Comparison of ENCODE assay signal across 8 mouse cellular contexts in genomic region chr9:111247682-111248246, GRCm38 (mm10). TPM values are rescaled to one million over a fixed set of nuclear protein-coding genes. Genes with fewer than 3 reads are reported as not detected.
A peak's percentile ranks its signal among the peaks of the same experiment; 100 is the strongest.
DNase-seq lines count a peak whose midpoint lies in the region; ATAC-seq and TF ChIP-seq lines count a peak whose summit lies in the region.

No protein-coding gene starts in this region.

- peak; percentile 52 for DNase-seq in ES-E14 (ENCODE audit: low read depth, low spot score)
- DNase-seq in lung, postnatal 10 days, result peak; percentile 54
- no peak for DNase-seq in spleen, postnatal 10 days (ENCODE audit: low spot score in 2 of 2)
- no peak for DNase-seq in forebrain, embryonic 10.5 days (ENCODE audit: extremely low spot score, low spot score)

- H3K9ac ChIP-seq in intestine, postnatal 0 days (ENCODE audit: low read depth, low read length), result no peak overlapping the region
- no peak overlapping the region for H3K9ac ChIP-seq in intestine, embryonic 15.5 days
- no peak overlapping the region for H3K9ac ChIP-seq in ES-E14 (ENCODE audit: insufficient read depth, low read depth, low read length, poor library complexity, severe bottlenecking)

- no peak overlapping the region for H3K27ac ChIP-seq in intestine, postnatal 0 days (ENCODE audit: low read depth, low read length)
- no peak overlapping the region for H3K27ac ChIP-seq in intestine, embryonic 15.5 days
- H3K27ac ChIP-seq in ES-E14 (ENCODE audit: insufficient read depth, low read depth, low read length, poor library complexity, severe bottlenecking), result no peak overlapping the region
- no peak overlapping the region for H3K27ac ChIP-seq in cortical plate, adult 2 months (ENCODE audit: insufficient read depth, low read length)
- H3K27ac ChIP-seq in forebrain, embryonic 10.5 days, result no peak overlapping the region

- in situ Hi-C loops in ES-E14 (cut with MboI; ENCODE audit: low sequenced_read_pairs in 2 of 2, unreplicated experiment in 2 of 2), result no loop called here

- no peaks in the 10 kb centered on the region for H3K27me3 ChIP-seq in intestine, postnatal 0 days (replicated peaks; ENCODE audit: control insufficient read depth, insufficient read depth, low read length)
- H3K27me3 ChIP-seq in intestine, embryonic 15.5 days (replicated peaks), result no peaks in the 10 kb centered on the region
- H3K27me3 ChIP-seq in forebrain, embryonic 10.5 days (ENCODE audit: poor library complexity, severe bottlenecking), result no peaks in the 10 kb centered on the region

- WGBS in intestine, postnatal 0 days, result 80% methylated on average over 3 of the region's 3 CpGs
- 84% methylated on average over 3 of the region's 3 CpGs for WGBS in intestine, embryonic 15.5 days
- 93% methylated on average over 3 of the region's 3 CpGs for WGBS in forebrain, embryonic 10.5 days

- peak; percentile 57 for TF ChIP-seq CTCF in intestine, postnatal 0 days (IDR thresholded peaks at IDR 0.05; ENCODE audit: low read depth)
- TF ChIP-seq CTCF in cortical plate, adult 2 months (IDR thresholded peaks at IDR 0.05; ENCODE audit: extremely low read depth, insufficient read depth, low read length), result peak; percentile 50

- H3K36me3 ChIP-seq in intestine, postnatal 0 days (ENCODE audit: control insufficient read depth, insufficient read depth), result peaks cover 80% of the 10 kb centered on the region
- peaks cover 28% of the 10 kb centered on the region for H3K36me3 ChIP-seq in intestine, embryonic 15.5 days
- H3K36me3 ChIP-seq in ES-E14 (ENCODE audit: control insufficient read depth, insufficient read depth, low read length, poor library complexity, severe bottlenecking), result peaks cover 25% of the 10 kb centered on the region
- peaks cover 85% of the 10 kb centered on the region for H3K36me3 ChIP-seq in forebrain, embryonic 10.5 days (replicated peaks)

- no peak for ATAC-seq in intestine, postnatal 0 days
- no peak for ATAC-seq in intestine, embryonic 15.5 days
- no peak for ATAC-seq in cerebellum, adult (ENCODE audit: insufficient number of reproducible peaks, low FRiP score, low TSS enrichment)

- H3K4me3 ChIP-seq in intestine, postnatal 0 days (ENCODE audit: low read depth, low read length), result no peak overlapping the region
- no peak overlapping the region for H3K4me3 ChIP-seq in intestine, embryonic 15.5 days (replicated peaks)
- H3K4me3 ChIP-seq in ES-E14 (ENCODE audit: insufficient read depth in 1 of 2, low read depth in 1 of 2, low read length in 2 of 2, poor library complexity in 1 of 2, severe bottlenecking in 1 of 2), result no peak overlapping the region
- no peak overlapping the region for H3K4me3 ChIP-seq in cortical plate, adult 2 months (ENCODE audit: insufficient read depth, low read length)
- no peak overlapping the region for H3K4me3 ChIP-seq in forebrain, embryonic 10.5 days

- TF ChIP-seq POLR2A in cortical plate, adult 2 months (IDR thresholded peaks at IDR 0.05; ENCODE audit: extremely low read depth, insufficient read depth, low read length), result no peak

- H3K9me3 ChIP-seq in intestine, postnatal 0 days (ENCODE audit: control insufficient read depth), result no peaks in the 10 kb centered on the region
- no peaks in the 10 kb centered on the region for H3K9me3 ChIP-seq in intestine, embryonic 15.5 days
- H3K9me3 ChIP-seq in ES-E14 (ENCODE audit: control insufficient read depth, insufficient read depth, low read depth, low read length), result no peaks in the 10 kb centered on the region
- no peaks in the 10 kb centered on the region for H3K9me3 ChIP-seq in forebrain, embryonic 10.5 days

- no peaks in the 10 kb centered on the region for H3K4me1 ChIP-seq in intestine, postnatal 0 days (replicated peaks; ENCODE audit: control insufficient read depth, insufficient read depth, low read length)
- H3K4me1 ChIP-seq in intestine, embryonic 15.5 days (replicated peaks), result no peaks in the 10 kb centered on the region
- H3K4me1 ChIP-seq in ES-E14 (ENCODE audit: control insufficient read depth in 2 of 2, insufficient read depth in 2 of 2, low read length in 2 of 2, poor library complexity in 1 of 2), result peaks cover 4 to 6% of the 10 kb centered on the region in 2 experiments; a peak in 2 of 4 replicates
- H3K4me1 ChIP-seq in cortical plate, adult 2 months (ENCODE audit: control insufficient read depth, insufficient read depth, low read length), result peaks cover 4% of the 10 kb centered on the region
- no peaks in the 10 kb centered on the region for H3K4me1 ChIP-seq in forebrain, embryonic 10.5 days

- H3K4me2 ChIP-seq in intestine, postnatal 0 days (replicated peaks; ENCODE audit: low read depth), result no peak overlapping the region
- no peak overlapping the region for H3K4me2 ChIP-seq in intestine, embryonic 15.5 days (replicated peaks)

TF ChIP-seq in ES-E14, 5 proteins besides CTCF, POLR2A, EP300 and RAD21:
- TF ChIP-seq ZC3H11A (IDR thresholded peaks at IDR 0.05; ENCODE audit: borderline replicate concordance, low read depth, low read length), result no peak
- TF ChIP-seq CHD2 (IDR thresholded peaks at IDR 0.05; ENCODE audit: low read depth, low read length), result no peak

RNA-seq across cellular contexts. Expression of gene Mlh1, which starts 23.8 kb away (rescaled TPM):
- 11.7 and 12.3 TPM in 2 replicates for polyA plus RNA-seq in intestine, postnatal 0 days (2015; fragmentation: Nextera tagmentation; extraction: Ambion mirVana)
- 43.4 and 44.9 TPM in 2 replicates for polyA plus RNA-seq in intestine, embryonic 15.5 days (2015; fragmentation: Nextera tagmentation; extraction: Ambion mirVana)
- total RNA-seq in ES-E14 (2012; rRNA removed), result 27.8 and 35.0 TPM in 2 replicates
- 28.4 and 37.9 TPM in 2 replicates for polyA plus RNA-seq in cortical plate, adult 2 months (2012; rRNA removed)
- 57.8 and 58.3 TPM in 2 replicates for polyA plus RNA-seq in forebrain, embryonic 10.5 days (2016; fragmentation: Nextera tagmentation; extraction: Ambion mirVana)

RNA-seq across cellular contexts. Expression of gene Epm2aip1, which starts 24.0 kb away (rescaled TPM):
- polyA plus RNA-seq in intestine, postnatal 0 days (2015; fragmentation: Nextera tagmentation; extraction: Ambion mirVana), result 8.0 TPM in 2 replicates
- polyA plus RNA-seq in intestine, embryonic 15.5 days (2015; fragmentation: Nextera tagmentation; extraction: Ambion mirVana), result 20.5 and 23.5 TPM in 2 replicates
- 9.4 and 9.6 TPM in 2 replicates for total RNA-seq in ES-E14 (2012; rRNA removed)
- polyA plus RNA-seq in cortical plate, adult 2 months (2012; rRNA removed), result 41.1 and 42.6 TPM in 2 replicates
- polyA plus RNA-seq in forebrain, embryonic 10.5 days (2016; fragmentation: Nextera tagmentation; extraction: Ambion mirVana), result 28.0 and 29.7 TPM in 2 replicates

Comparison
In these comparisons a context has a peak if more than half of its experiments do, and no peak if none do; other contexts are left out.
1. DNase-seq: peak in ES-E14 (single experiment) and lung, postnatal 10 days (single experiment); none in spleen, postnatal 10 days (0 of 2) and forebrain, embryonic 10.5 days (single experiment).